Mouse (Mus musculus): Measurements from ENCODE around the gene Chrd. TPM values are rescaled to one million over a fixed set of nuclear protein-coding genes. Genes with fewer than 3 reads are reported as not detected.

Gene Chrd
- polyA plus RNA-seq (2011; ENCODE audit: insufficient read depth, insufficient read length, low replicate concordance, missing spikeins): 0.36 TPM in 1 of 2 replicates, not detected in the other

- Histone ChIP-seq H3K27ac (ENCODE audit: control insufficient read depth, insufficient read depth, low read depth, low read length, poor library complexity) (no peak within 1 kb of the TSS), H3K4me3 (replicated peaks; ENCODE audit: control insufficient read depth, low read depth, low read length) (no peak within 1 kb of the TSS), H3K4me1 (ENCODE audit: control insufficient read depth, insufficient read depth, low read length) (peaks cover 2% of the 10 kb centered on the region; the same call in 1 of the 2 replicates)
- WGBS: 1% methylated on average over 68 of the region's 70 CpGs
- TF ChIP-seq CTCF (IDR thresholded peaks at IDR 0.05; ENCODE audit: control insufficient read depth, insufficient read depth, low read length) (no peak), POLR2A (IDR thresholded peaks at IDR 0.05; ENCODE audit: borderline replicate concordance, control insufficient read depth, low read depth, low read length) (no peak)
These were observed at the start of gene Chrd for GRCm38 (mm10) chr16:20732925-20733730. TSS of gene Chrd (plus strand) at chr16:20733127.

GRCm38 (mm10) chr16:20690774-20691173 is 42.2 kb upstream of the Chrd start:
- no peak overlapping the region for H3K27ac ChIP-seq (ENCODE audit: control insufficient read depth, insufficient read depth, low read depth, low read length, poor library complexity)
- 70% methylated on average over 3 of the region's 3 CpGs for WGBS
- no peak for TF ChIP-seq POLR2A (IDR thresholded peaks at IDR 0.05; ENCODE audit: borderline replicate concordance, control insufficient read depth, low read depth, low read length)
- TF ChIP-seq CTCF (IDR thresholded peaks at IDR 0.05; ENCODE audit: control insufficient read depth, insufficient read depth, low read length): no peak
- H3K4me1 ChIP-seq (ENCODE audit: control insufficient read depth, insufficient read depth, low read length): no peaks in the 10 kb centered on the region; the same call in 1 of the 2 replicates
- no peak overlapping the region for H3K4me3 ChIP-seq (replicated peaks; ENCODE audit: control insufficient read depth, low read depth, low read length)

GRCm38 (mm10) chr16:20691617-20692016 is 41.3 kb upstream of the Chrd start:
- 88% methylated on average over 1 of the region's 1 CpGs for WGBS
- TF ChIP-seq POLR2A (IDR thresholded peaks at IDR 0.05; ENCODE audit: borderline replicate concordance, control insufficient read depth, low read depth, low read length) (no peak), CTCF (IDR thresholded peaks at IDR 0.05; ENCODE audit: control insufficient read depth, insufficient read depth, low read length) (no peak)
- Histone ChIP-seq H3K4me3 (replicated peaks; ENCODE audit: control insufficient read depth, low read depth, low read length) (no peak overlapping the region), H3K27ac (ENCODE audit: control insufficient read depth, insufficient read depth, low read depth, low read length, poor library complexity) (no peak overlapping the region), H3K4me1 (ENCODE audit: control insufficient read depth, insufficient read depth, low read length) (no peaks in the 10 kb centered on the region; the same call in 1 of the 2 replicates)

- H3K27ac ChIP-seq (ENCODE audit: control insufficient read depth, insufficient read depth, low read depth, low read length, poor library complexity): no peak overlapping the region
- H3K4me3 ChIP-seq (replicated peaks; ENCODE audit: control insufficient read depth, low read depth, low read length): no peak overlapping the region
- TF ChIP-seq POLR2A (IDR thresholded peaks at IDR 0.05; ENCODE audit: borderline replicate concordance, control insufficient read depth, low read depth, low read length) (no peak), CTCF (IDR thresholded peaks at IDR 0.05; ENCODE audit: control insufficient read depth, insufficient read depth, low read length) (no peak)
- no peaks in the 10 kb centered on the region; the same call in 1 of the 2 replicates for H3K4me1 ChIP-seq (ENCODE audit: control insufficient read depth, insufficient read depth, low read length)
- 84% methylated on average over 16 of the region's 16 CpGs for WGBS
These were observed 40.5 kb upstream of the Chrd start for GRCm38 (mm10) chr16:20692241-20692965.

GRCm38 (mm10) chr16:20693111-20693701 is 39.7 kb upstream of the Chrd start, which contains the start of gene Fam131a:
TSS of gene Fam131a (plus strand) at chr16:20693241.
- Histone ChIP-seq H3K4me3 (replicated peaks; ENCODE audit: control insufficient read depth, low read depth, low read length) (peak within 1 kb of the TSS; percentile 57), H3K27ac (ENCODE audit: control insufficient read depth, insufficient read depth, low read depth, low read length, poor library complexity) (peak within 1 kb of the TSS; percentile 12; the same call in 1 of the 2 replicates), H3K4me1 (ENCODE audit: control insufficient read depth, insufficient read depth, low read length) (no peaks in the 10 kb centered on the region; the same call in 1 of the 2 replicates)
- 2% methylated on average over 37 of the region's 37 CpGs for WGBS
- TF ChIP-seq CTCF (IDR thresholded peaks at IDR 0.05; ENCODE audit: control insufficient read depth, insufficient read depth, low read length): no peak
- TF ChIP-seq POLR2A (IDR thresholded peaks at IDR 0.05; ENCODE audit: borderline replicate concordance, control insufficient read depth, low read depth, low read length): 0 out of 2 replicates have a peak, but pooled peaks have one; percentile 29

- 48% methylated on average over 8 of the region's 8 CpGs for WGBS
- H3K27ac ChIP-seq (ENCODE audit: control insufficient read depth, insufficient read depth, low read depth, low read length, poor library complexity): no peak overlapping the region
- H3K4me3 ChIP-seq (replicated peaks; ENCODE audit: control insufficient read depth, low read depth, low read length): no peak overlapping the region
- TF ChIP-seq CTCF (IDR thresholded peaks at IDR 0.05; ENCODE audit: control insufficient read depth, insufficient read depth, low read length) (no peak), POLR2A (IDR thresholded peaks at IDR 0.05; ENCODE audit: borderline replicate concordance, control insufficient read depth, low read depth, low read length) (no peak)
- H3K4me1 ChIP-seq (ENCODE audit: control insufficient read depth, insufficient read depth, low read length): no peaks in the 10 kb centered on the region; the same call in 1 of the 2 replicates
These were observed 38.1 kb upstream of the Chrd start for GRCm38 (mm10) chr16:20694781-20695180.

GRCm38 (mm10) chr16:20695622-20696323 is 37.2 kb upstream of the Chrd start:
- Histone ChIP-seq H3K4me3 (replicated peaks; ENCODE audit: control insufficient read depth, low read depth, low read length) (no peak overlapping the region), H3K27ac (ENCODE audit: control insufficient read depth, insufficient read depth, low read depth, low read length, poor library complexity) (no peak overlapping the region), H3K4me1 (ENCODE audit: control insufficient read depth, insufficient read depth, low read length) (no peaks in the 10 kb centered on the region; the same call in 1 of the 2 replicates)
- TF ChIP-seq CTCF (IDR thresholded peaks at IDR 0.05; ENCODE audit: control insufficient read depth, insufficient read depth, low read length): no peak
- no peak for TF ChIP-seq POLR2A (IDR thresholded peaks at IDR 0.05; ENCODE audit: borderline replicate concordance, control insufficient read depth, low read depth, low read length)
- 4% methylated on average over 46 of the region's 46 CpGs for WGBS
